Mouse (Mus musculus): ENCODE results near the gene Wbp2nl. TPM values are rescaled to one million over a fixed set of nuclear protein-coding genes. Genes with fewer than 3 reads are reported as not detected.

The Wbp2nl gene
- total RNA-seq (2021): not detected
- not detected in 2 replicates for polyA plus RNA-seq (2012; rRNA removed)
- long read RNA-seq: 0 reads

- Histone ChIP-seq H3K79me2 (replicated peaks; ENCODE audit: control insufficient read depth, insufficient read depth, low read length) (no peaks in the 10 kb centered on the region), H3K4me1 (ENCODE audit: control insufficient read depth, insufficient read depth, low read length) (no peaks in the 10 kb centered on the region), H3K9ac (ENCODE audit: low read depth, low read length) (no peak within 1 kb of the TSS), H3K36me3 (ENCODE audit: control insufficient read depth, insufficient read depth, low read length) (no peaks in the 10 kb centered on the region), H3K27me3 (ENCODE audit: control insufficient read depth, insufficient read depth, low read length) (peaks cover 3% of the 10 kb centered on the region; the same call in 1 of the 2 replicates), H3K4me3 (no peak within 1 kb of the TSS), H3K27ac (no peak within 1 kb of the TSS)
- TF ChIP-seq EP300 (IDR thresholded peaks at IDR 0.05; ENCODE audit: insufficient read depth, low read depth, low read length) (no peak), CTCF (IDR thresholded peaks at IDR 0.05) (no peak), POLR2A (IDR thresholded peaks at IDR 0.05; ENCODE audit: insufficient read depth, low read depth, low read length) (no peak)
- intact Hi-C loops (cut with DNase I): no loop called here
- 45% methylated on average over 39 of the region's 39 CpGs for WGBS
- no peak for DNase-seq
These were observed at the start of gene Wbp2nl for GRCm38 (mm10) chr15:82298764-82299561. TSS of gene Wbp2nl (plus strand) at chr15:82298954.

- no peaks in the 10 kb centered on the region for H3K27me3 ChIP-seq (ENCODE audit: control insufficient read depth, insufficient read depth, low read length)
- no peaks in the 10 kb centered on the region for H3K36me3 ChIP-seq (ENCODE audit: control insufficient read depth, insufficient read depth, low read length)
- WGBS: 94% methylated on average over 3 of the region's 3 CpGs
- H3K4me3 ChIP-seq: no peak overlapping the region
- no peak overlapping the region for H3K27ac ChIP-seq
- H3K9ac ChIP-seq (ENCODE audit: low read depth, low read length): no peak overlapping the region
- peak; percentile 48 for TF ChIP-seq CTCF (IDR thresholded peaks at IDR 0.05)
- TF ChIP-seq EP300 (IDR thresholded peaks at IDR 0.05; ENCODE audit: insufficient read depth, low read depth, low read length): no peak
- TF ChIP-seq POLR2A (IDR thresholded peaks at IDR 0.05; ENCODE audit: insufficient read depth, low read depth, low read length): no peak
- DNase-seq: no peak
- intact Hi-C loops (cut with DNase I): no loop called here
- H3K4me1 ChIP-seq (ENCODE audit: control insufficient read depth, insufficient read depth, low read length): no peaks in the 10 kb centered on the region
- H3K79me2 ChIP-seq (replicated peaks; ENCODE audit: control insufficient read depth, insufficient read depth, low read length): no peaks in the 10 kb centered on the region
These were observed 47.2 kb upstream of the Wbp2nl start for GRCm38 (mm10) chr15:82251579-82251978.

DNA sequence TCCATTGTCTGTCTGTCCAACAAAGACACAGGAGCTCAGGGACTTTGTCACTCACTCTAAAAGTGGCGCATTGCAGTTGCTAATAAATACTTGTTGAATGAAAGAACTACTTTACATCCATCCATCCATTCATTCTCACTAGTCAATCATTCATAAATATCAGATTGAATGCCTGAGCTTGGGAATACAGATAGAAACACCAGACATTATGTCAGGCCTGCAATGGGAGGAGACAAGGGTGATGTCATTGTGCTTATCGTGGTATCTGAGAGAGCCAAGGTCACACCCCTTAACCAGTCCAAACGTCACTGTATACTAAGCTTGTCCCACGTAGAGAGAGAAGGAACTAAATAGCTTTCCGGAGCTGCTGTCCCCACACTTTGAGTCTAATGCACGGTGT is 46.7 kb upstream of the Wbp2nl start, which contains the start of gene 1500009C09Rik:
1500009C09Rik (plus strand) TSS at position 301 of the 400 bp plus-strand sequence.
- no peak for TF ChIP-seq EP300 (IDR thresholded peaks at IDR 0.05; ENCODE audit: insufficient read depth, low read depth, low read length)
- TF ChIP-seq POLR2A (IDR thresholded peaks at IDR 0.05; ENCODE audit: insufficient read depth, low read depth, low read length): no peak
- no peak for TF ChIP-seq CTCF (IDR thresholded peaks at IDR 0.05)
- no peak within 1 kb of the TSS for H3K27ac ChIP-seq
- intact Hi-C loops (cut with DNase I): no loop called here
- H3K4me1 ChIP-seq (ENCODE audit: control insufficient read depth, insufficient read depth, low read length): no peaks in the 10 kb centered on the region
- H3K4me3 ChIP-seq: no peak within 1 kb of the TSS
- H3K27me3 ChIP-seq (ENCODE audit: control insufficient read depth, insufficient read depth, low read length): no peaks in the 10 kb centered on the region
- no peak for DNase-seq
- H3K36me3 ChIP-seq (ENCODE audit: control insufficient read depth, insufficient read depth, low read length): no peaks in the 10 kb centered on the region
- H3K79me2 ChIP-seq (replicated peaks; ENCODE audit: control insufficient read depth, insufficient read depth, low read length): no peaks in the 10 kb centered on the region
- H3K9ac ChIP-seq (ENCODE audit: low read depth, low read length): no peak within 1 kb of the TSS
- 66% methylated on average over 6 of the region's 6 CpGs for WGBS

- H3K27ac ChIP-seq: no peak overlapping the region
- no peaks in the 10 kb centered on the region for H3K36me3 ChIP-seq (ENCODE audit: control insufficient read depth, insufficient read depth, low read length)
- H3K4me3 ChIP-seq: no peak overlapping the region
- no peaks in the 10 kb centered on the region for H3K27me3 ChIP-seq (ENCODE audit: control insufficient read depth, insufficient read depth, low read length)
- H3K4me1 ChIP-seq (ENCODE audit: control insufficient read depth, insufficient read depth, low read length): no peaks in the 10 kb centered on the region
- intact Hi-C loops (cut with DNase I): no loop called here
- TF ChIP-seq POLR2A (IDR thresholded peaks at IDR 0.05; ENCODE audit: insufficient read depth, low read depth, low read length): no peak
- H3K79me2 ChIP-seq (replicated peaks; ENCODE audit: control insufficient read depth, insufficient read depth, low read length): no peaks in the 10 kb centered on the region
- 45% methylated on average over 4 of the region's 4 CpGs for WGBS
- no peak overlapping the region for H3K9ac ChIP-seq (ENCODE audit: low read depth, low read length)
- no peak for DNase-seq
These were observed 43.5 kb upstream of the Wbp2nl start for GRCm38 (mm10) chr15:82255248-82255647.

DNA sequence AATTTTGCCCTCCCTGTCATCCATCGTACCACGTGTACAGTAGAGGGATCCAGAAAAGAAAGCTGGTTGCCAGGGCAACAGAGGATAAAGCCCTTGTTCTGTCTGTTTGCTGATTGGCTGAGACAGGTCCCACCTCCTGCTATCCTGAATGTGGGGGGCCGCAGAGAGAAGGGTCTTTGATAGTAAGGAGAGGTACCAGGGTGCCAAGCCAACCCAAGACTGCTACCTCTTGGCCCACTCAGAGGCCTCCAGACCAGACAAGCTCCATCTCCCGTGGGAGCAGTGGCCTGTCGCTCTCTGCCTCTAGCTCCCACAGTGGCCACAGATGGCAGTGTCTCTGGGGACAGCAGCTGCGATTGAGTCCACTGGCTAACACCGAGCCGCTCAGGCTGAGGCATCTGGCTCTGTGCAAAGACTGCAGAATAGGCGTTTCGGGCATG is 42.8 kb upstream of the Wbp2nl start:
- no peaks in the 10 kb centered on the region for H3K4me1 ChIP-seq (ENCODE audit: control insufficient read depth, insufficient read depth, low read length)
- no peak overlapping the region for H3K27ac ChIP-seq
- 22% methylated on average over 10 of the region's 10 CpGs for WGBS
- DNase-seq: no peak
- TF ChIP-seq CTCF (IDR thresholded peaks at IDR 0.05): no peak
- no peak for TF ChIP-seq EP300 (IDR thresholded peaks at IDR 0.05; ENCODE audit: insufficient read depth, low read depth, low read length)
- no peak for TF ChIP-seq POLR2A (IDR thresholded peaks at IDR 0.05; ENCODE audit: insufficient read depth, low read depth, low read length)
- intact Hi-C loops (cut with DNase I): no loop called here
- no peaks in the 10 kb centered on the region for H3K27me3 ChIP-seq (ENCODE audit: control insufficient read depth, insufficient read depth, low read length)
- H3K9ac ChIP-seq (ENCODE audit: low read depth, low read length): no peak overlapping the region
- H3K79me2 ChIP-seq (replicated peaks; ENCODE audit: control insufficient read depth, insufficient read depth, low read length): no peaks in the 10 kb centered on the region
- no peak overlapping the region for H3K4me3 ChIP-seq
- no peaks in the 10 kb centered on the region for H3K36me3 ChIP-seq (ENCODE audit: control insufficient read depth, insufficient read depth, low read length)

DNA sequence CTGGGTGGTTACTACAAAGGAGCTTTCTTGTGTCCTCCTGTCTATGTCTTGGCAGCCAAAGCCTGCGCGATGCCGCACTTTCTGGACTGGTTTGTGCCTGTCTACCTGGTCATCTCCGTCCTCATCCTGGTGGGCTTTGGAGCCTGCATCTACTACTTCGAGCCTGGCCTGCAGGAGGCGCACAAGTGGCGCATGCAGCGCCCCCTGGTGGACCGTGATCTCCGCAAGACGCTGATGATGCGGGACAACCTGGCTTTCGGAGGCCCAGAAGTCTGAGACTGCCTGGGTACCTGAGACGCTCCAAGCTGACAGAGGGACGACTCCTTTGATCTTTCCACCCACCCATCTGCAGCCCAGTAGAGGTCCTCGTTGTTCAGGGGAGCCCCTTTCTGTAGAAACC is 39.2 kb upstream of the Wbp2nl start:
- no peak overlapping the region for H3K9ac ChIP-seq (ENCODE audit: low read depth, low read length)
- intact Hi-C loops (cut with DNase I): no loop called here
- peak; percentile 36 to 47 for DNase-seq
- WGBS: 12% methylated on average over 16 of the region's 16 CpGs
- no peaks in the 10 kb centered on the region for H3K79me2 ChIP-seq (replicated peaks; ENCODE audit: control insufficient read depth, insufficient read depth, low read length)
- TF ChIP-seq CTCF (IDR thresholded peaks at IDR 0.05) (peak; percentile 83), POLR2A (IDR thresholded peaks at IDR 0.05; ENCODE audit: insufficient read depth, low read depth, low read length) (no peak), EP300 (IDR thresholded peaks at IDR 0.05; ENCODE audit: insufficient read depth, low read depth, low read length) (no peak)
- no peaks in the 10 kb centered on the region; the same call in 1 of the 2 replicates for H3K27me3 ChIP-seq (ENCODE audit: control insufficient read depth, insufficient read depth, low read length)
- no peak overlapping the region for H3K4me3 ChIP-seq
- H3K27ac ChIP-seq: no peak overlapping the region
- no peaks in the 10 kb centered on the region for H3K36me3 ChIP-seq (ENCODE audit: control insufficient read depth, insufficient read depth, low read length)
- H3K4me1 ChIP-seq (ENCODE audit: control insufficient read depth, insufficient read depth, low read length): no peaks in the 10 kb centered on the region
